Comparison of ENCODE assay signal across 1 mouse cellular context in genomic region chr11:103076010-103076409, GRCm38 (mm10).
TF ChIP-seq lines count a peak whose summit lies in the region.

No protein-coding gene starts in this region.

TF ChIP-seq in MEL, 35 proteins besides CTCF, POLR2A, EP300 and RAD21:
- TF ChIP-seq ZC3H11A (IDR thresholded peaks at IDR 0.05; ENCODE audit: low read depth, low read length) (no peak), MYC (IDR thresholded peaks at IDR 0.05; ENCODE audit: low read depth, low read length) (no peak), JUND (IDR thresholded peaks at IDR 0.05; ENCODE audit: low read depth, low read length) (no peak), TCF12 (IDR thresholded peaks at IDR 0.05; ENCODE audit: low read depth, low read length) (peak; percentile 34)
